Mouse (Mus musculus) megakaryocyte, embryonic 14.5 days (primary cell): ENCODE data around the gene Zfyve16.

Experiments
- FLI1 ChIP-seq: IDR thresholded peaks from 2 replicates; pipeline ENCODE4 v1.6.1; 2012; ENCODE audit warnings: low read length, inconsistent platforms, mixed read lengths
- GATA1 ChIP-seq: IDR thresholded peaks from 3 replicates; pipeline ENCODE4 v1.6.1; 2012; ENCODE audit warnings: mixed read lengths, low read length, inconsistent platforms, borderline replicate concordance

DNA sequence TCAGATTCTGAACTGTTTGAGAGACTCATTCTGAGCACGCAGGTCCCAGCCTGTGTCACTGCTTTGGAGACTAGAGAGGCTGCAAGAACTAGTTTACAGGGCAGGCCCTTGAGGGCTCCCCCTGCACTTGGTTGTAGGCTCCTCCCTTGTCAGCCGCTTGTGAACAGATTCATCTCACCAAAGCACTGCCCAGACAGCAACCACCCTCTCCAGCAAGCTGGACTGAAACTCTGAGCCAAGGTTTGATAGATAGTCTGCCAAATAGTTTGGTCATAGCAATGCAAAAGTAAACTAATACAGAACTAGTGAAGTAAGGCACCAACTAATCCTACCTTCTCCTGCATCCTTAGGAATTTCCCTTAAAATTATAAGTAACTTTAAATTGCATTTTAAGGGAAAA is 60.5 kb downstream of the Zfyve16 start:
- TF ChIP-seq GATA1 (no peak), FLI1 (no peak)
